Mouse (Mus musculus) intestine, embryonic 15.5 days (tissue): ENCODE measurements around the gene Lrmp. TPM values are rescaled to one million over a fixed set of nuclear protein-coding genes. Genes with fewer than 3 reads are reported as not detected.

Experiments used
- ATAC-seq: fragments of 200-750 bp; cut with Nextera tagmentation; 2 replicates; pipeline ENCODE4 v1.8.0; 2017; ENCODE audit warnings: moderate TSS enrichment, moderate library complexity
- H3K27ac ChIP-seq: fragments of 300-500 bp; sonication (generic); 2 replicates; pipeline ENCODE4 v1.5.1; 2015; ENCODE audit warnings: mild to moderate bottlenecking, inconsistent platforms
- H3K27me3 ChIP-seq: fragments of 300-500 bp; sonication (generic); replicated peaks from 2 replicates; pipeline ENCODE4 v1.6.1; 2015; ENCODE audit warnings: inconsistent platforms
- H3K36me3 ChIP-seq: fragments of 300-500 bp; sonication (generic); 2 replicates; pipeline ENCODE4 v1.6.1; 2015; ENCODE audit warnings: inconsistent platforms
- H3K4me1 ChIP-seq: fragments of 300-500 bp; sonication (generic); replicated peaks from 2 replicates; pipeline ENCODE4 v1.6.1; 2015; ENCODE audit warnings: inconsistent platforms
- H3K4me2 ChIP-seq: fragments of 300-500 bp; sonication (generic); replicated peaks from 2 replicates; pipeline ENCODE4 v1.6.1; 2015; ENCODE audit warnings: mild to moderate bottlenecking, inconsistent platforms
- H3K4me3 ChIP-seq: fragments of 300-500 bp; sonication (generic); replicated peaks from 2 replicates; pipeline ENCODE4 v1.5.1; 2015; ENCODE audit warnings: inconsistent platforms
- H3K9ac ChIP-seq: fragments of 300-500 bp; sonication (generic); 2 replicates; pipeline ENCODE4 v1.6.1; 2015; ENCODE audit warnings: inconsistent platforms
- H3K9me3 ChIP-seq: fragments of 300-500 bp; sonication (generic); 2 replicates; pipeline ENCODE4 v1.6.1; 2016; ENCODE audit warnings: inconsistent platforms
- whole genome bisulfite sequencing: fragments of 180-500 bp; shearing (Covaris S2); methylation state at CpG from one replicate; pipeline ENCODE4 v1.1.7; 2015; 5-methylcytosine and 5-hydroxymethylcytosine counted together
- polyA plus RNA-seq: library from polyadenylated mRNA; unstranded; fragments of >200 nt; fragmentation: Nextera tagmentation; extraction: Ambion mirVana; gene quantifications from 2 replicates; pipeline ENCODE4 v1.2.1, GENCODE M21; 2015

Lrmp gene
- polyA plus RNA-seq, 1 experiment from 2014 or later, result 2.7 TPM

- peak; percentile 74 for ATAC-seq
- no peak overlapping the region for H3K9ac ChIP-seq
- H3K36me3 ChIP-seq, result no peaks in the 10 kb centered on the region
- no peak overlapping the region for H3K27ac ChIP-seq
- H3K9me3 ChIP-seq, result no peaks in the 10 kb centered on the region
- H3K4me1 ChIP-seq, result no peaks in the 10 kb centered on the region; the same call in 1 of the 2 replicates
- H3K4me2 ChIP-seq, result no peak overlapping the region
- WGBS, result 80% methylated on average over 6 of the region's 6 CpGs
- H3K27me3 ChIP-seq, result no peaks in the 10 kb centered on the region
- H3K4me3 ChIP-seq, result no peak overlapping the region
Measured at GRCm38 (mm10) chr6:145106163-145106842, 9.2 kb upstream of the Lrmp start.

GRCm38 (mm10) chr6:145110786-145111185 lies 4.7 kb upstream of the Lrmp start:
- no peak overlapping the region for H3K4me3 ChIP-seq
- ATAC-seq, result no peak
- no peaks in the 10 kb centered on the region for H3K27me3 ChIP-seq
- H3K4me1 ChIP-seq, result no peaks in the 10 kb centered on the region; the same call in 1 of the 2 replicates
- H3K9me3 ChIP-seq, result no peaks in the 10 kb centered on the region
- H3K36me3 ChIP-seq, result no peaks in the 10 kb centered on the region
- 93% methylated on average over 4 of the region's 4 CpGs for WGBS
- H3K9ac ChIP-seq, result no peak overlapping the region
- no peak overlapping the region for H3K27ac ChIP-seq
- H3K4me2 ChIP-seq, result no peak overlapping the region

- no peak for ATAC-seq
- WGBS, result 57% methylated on average over 6 of the region's 6 CpGs
- Histone ChIP-seq H3K9ac (no peak overlapping the region), H3K4me1 (peaks cover 7% of the 10 kb centered on the region), H3K27me3 (no peaks in the 10 kb centered on the region), H3K27ac (no peak overlapping the region), H3K36me3 (no peaks in the 10 kb centered on the region), H3K9me3 (no peaks in the 10 kb centered on the region), H3K4me2 (no peak overlapping the region), H3K4me3 (no peak overlapping the region)
Measured at GRCm38 (mm10) chr6:145112865-145113264, 2.6 kb upstream of the Lrmp start.

GRCm38 (mm10) chr6:145114561-145114960 lies 892 bp upstream of the Lrmp start:
- 79% methylated on average over 2 of the region's 2 CpGs for WGBS
- no peak overlapping the region for H3K4me3 ChIP-seq
- no peaks in the 10 kb centered on the region for H3K27me3 ChIP-seq
- H3K36me3 ChIP-seq, result no peaks in the 10 kb centered on the region
- H3K9ac ChIP-seq, result no peak overlapping the region
- H3K9me3 ChIP-seq, result no peaks in the 10 kb centered on the region
- H3K4me2 ChIP-seq, result no peak overlapping the region
- peaks cover 7% of the 10 kb centered on the region for H3K4me1 ChIP-seq
- no peak for ATAC-seq
- no peak overlapping the region for H3K27ac ChIP-seq

GRCm38 (mm10) chr6:145116098-145116672 lies 732 bp downstream of the Lrmp start:
- peak overlapping the region; percentile 24; the same call in 1 of the 2 replicates for H3K4me2 ChIP-seq
- H3K36me3 ChIP-seq, result no peaks in the 10 kb centered on the region
- ATAC-seq, result peak; percentile 92
- H3K9me3 ChIP-seq, result no peaks in the 10 kb centered on the region
- H3K9ac ChIP-seq, result no peak overlapping the region
- peaks cover 7% of the 10 kb centered on the region for H3K4me1 ChIP-seq
- H3K4me3 ChIP-seq, result no peak overlapping the region
- no peaks in the 10 kb centered on the region for H3K27me3 ChIP-seq
- 18% methylated on average over 4 of the region's 4 CpGs for WGBS
- 0 out of 2 replicates have a peak overlapping the region, but pooled peaks have one; percentile 17 for H3K27ac ChIP-seq

GRCm38 (mm10) chr6:145120086-145120485 lies 4.6 kb downstream of the Lrmp start:
- H3K27me3 ChIP-seq, result no peaks in the 10 kb centered on the region
- no peak overlapping the region for H3K9ac ChIP-seq
- no peak for ATAC-seq
- WGBS, result 68% methylated on average over 2 of the region's 2 CpGs
- H3K4me3 ChIP-seq, result no peak overlapping the region
- H3K4me1 ChIP-seq, result peaks cover 7% of the 10 kb centered on the region
- no peak overlapping the region for H3K4me2 ChIP-seq
- no peaks in the 10 kb centered on the region for H3K36me3 ChIP-seq
- H3K27ac ChIP-seq, result no peak overlapping the region
- no peaks in the 10 kb centered on the region for H3K9me3 ChIP-seq

- peak; percentile 34; the same call in 1 of the 2 replicates for ATAC-seq
- no peak overlapping the region for H3K9ac ChIP-seq
- 0 out of 2 replicates have a peak overlapping the region, but pooled peaks have one; percentile 3 for H3K4me2 ChIP-seq
- H3K4me1 ChIP-seq, result peaks cover 7% of the 10 kb centered on the region
- no peaks in the 10 kb centered on the region for H3K9me3 ChIP-seq
- no peak overlapping the region for H3K27ac ChIP-seq
- 51% methylated on average over 18 of the region's 18 CpGs for WGBS
- H3K27me3 ChIP-seq, result no peaks in the 10 kb centered on the region
- H3K4me3 ChIP-seq, result no peak overlapping the region
- H3K36me3 ChIP-seq, result no peaks in the 10 kb centered on the region
Measured at GRCm38 (mm10) chr6:145120787-145121589, 5.5 kb downstream of the Lrmp start.

- 0 out of 2 replicates have a peak overlapping the region, but pooled peaks have one; percentile 4 for H3K4me2 ChIP-seq
- H3K4me3 ChIP-seq, result no peak overlapping the region
- H3K27ac ChIP-seq, result no peak overlapping the region
- no peaks in the 10 kb centered on the region for H3K27me3 ChIP-seq
- no peaks in the 10 kb centered on the region for H3K9me3 ChIP-seq
- no peak for ATAC-seq
- no peak overlapping the region for H3K9ac ChIP-seq
- no peaks in the 10 kb centered on the region for H3K36me3 ChIP-seq
- H3K4me1 ChIP-seq, result no peaks in the 10 kb centered on the region
- WGBS, result 59% methylated on average over 21 of the region's 21 CpGs
Measured at GRCm38 (mm10) chr6:145121590-145122420, 6.4 kb downstream of the Lrmp start.

- no peaks in the 10 kb centered on the region for H3K4me1 ChIP-seq
- no peaks in the 10 kb centered on the region for H3K9me3 ChIP-seq
- H3K4me2 ChIP-seq, result no peak overlapping the region
- H3K9ac ChIP-seq, result no peak overlapping the region
- no peak for ATAC-seq
- no peak overlapping the region for H3K27ac ChIP-seq
- H3K36me3 ChIP-seq, result no peaks in the 10 kb centered on the region
- 59% methylated on average over 8 of the region's 8 CpGs for WGBS
- H3K4me3 ChIP-seq, result no peak overlapping the region
- no peaks in the 10 kb centered on the region for H3K27me3 ChIP-seq
Measured at GRCm38 (mm10) chr6:145122423-145123059, 7.1 kb downstream of the Lrmp start.

GRCm38 (mm10) chr6:145123136-145124060 lies 7.9 kb downstream of the Lrmp start:
- no peak overlapping the region for H3K4me2 ChIP-seq
- H3K27me3 ChIP-seq, result no peaks in the 10 kb centered on the region
- H3K4me1 ChIP-seq, result no peaks in the 10 kb centered on the region
- no peaks in the 10 kb centered on the region for H3K36me3 ChIP-seq
- ATAC-seq, result no peak
- H3K4me3 ChIP-seq, result no peak overlapping the region
- H3K9me3 ChIP-seq, result no peaks in the 10 kb centered on the region
- no peak overlapping the region for H3K27ac ChIP-seq
- no peak overlapping the region for H3K9ac ChIP-seq
- WGBS, result 79% methylated on average over 11 of the region's 11 CpGs

GRCm38 (mm10) chr6:145124621-145125020 lies 9.2 kb downstream of the Lrmp start:
- H3K9me3 ChIP-seq, result no peaks in the 10 kb centered on the region
- no peak overlapping the region for H3K9ac ChIP-seq
- no peak for ATAC-seq
- no peaks in the 10 kb centered on the region for H3K4me1 ChIP-seq
- no peak overlapping the region for H3K4me3 ChIP-seq
- no peaks in the 10 kb centered on the region for H3K27me3 ChIP-seq
- H3K27ac ChIP-seq, result no peak overlapping the region
- 71% methylated on average over 1 of the region's 1 CpGs for WGBS
- H3K36me3 ChIP-seq, result no peaks in the 10 kb centered on the region
- no peak overlapping the region for H3K4me2 ChIP-seq
